Mouse (Mus musculus) kidney, embryonic 16.5 days (tissue): ENCODE measurements around the gene Hrh1. TPM values are rescaled to one million over a fixed set of nuclear protein-coding genes. Genes with fewer than 3 reads are reported as not detected.

Experiments used
- polyA plus RNA-seq: library from polyadenylated mRNA; unstranded; fragments of >200 nt; fragmentation: Nextera tagmentation; extraction: Ambion mirVana; gene quantifications from 2 replicates; pipeline ENCODE4 v1.2.1, GENCODE M21; 2015

The Hrh1 gene
- polyA plus RNA-seq, 1 experiment from 2014 or later = 0.21 TPM

Other genes starting within 250 kb of the Hrh1 start
- 0.16 and 0.17 TPM in 2 replicates for gene Slc6a1, start 115.3 kb upstream of the Hrh1 start, polyA plus RNA-seq
- gene Atg7, start 245.2 kb downstream of the Hrh1 start, polyA plus RNA-seq = 26.4 and 27.4 TPM in 2 replicates